Comparison of ENCODE assay signal across 22 mouse cellular contexts in the genomic region with DNA sequence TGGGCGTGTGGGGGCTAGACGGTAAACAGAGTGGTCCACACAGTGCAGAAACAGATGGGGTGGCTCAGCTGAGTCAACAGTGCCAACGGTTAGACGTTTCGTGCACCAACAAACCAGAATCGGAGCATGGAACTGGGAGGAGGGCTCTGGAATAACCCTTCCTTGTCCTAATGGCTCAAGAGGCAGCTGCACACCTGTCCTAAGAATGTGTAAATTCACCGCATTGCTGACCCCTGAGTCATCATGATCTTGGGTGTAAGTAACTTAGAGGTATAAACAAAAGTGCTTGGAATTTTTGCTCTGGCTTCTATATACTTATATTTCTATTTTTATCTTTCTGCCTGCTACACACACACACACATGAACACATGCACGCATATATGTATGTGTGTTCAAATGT. TPM values are rescaled to one million over a fixed set of nuclear protein-coding genes. Genes with fewer than 3 reads are reported as not detected.
A peak's percentile ranks its signal among the peaks of the same experiment; 100 is the strongest.
DNase-seq lines count a peak whose midpoint lies in the region; ATAC-seq and TF ChIP-seq lines count a peak whose summit lies in the region.
"Had no signal": no experiment of that assay in that cellular context is flagged by ENCODE, and none has a peak within 500 bp of the region (broad histone marks: within the 10 kb centered on the region; RNA-seq: fewer than 3 reads in every experiment).

No protein-coding gene starts in this region.

- peaks cover 37% of the 10 kb centered on the region for H3K36me3 ChIP-seq in kidney, embryonic 15.5 days
- peaks cover 14% of the 10 kb centered on the region; the same call in 1 of the 2 replicates for H3K36me3 ChIP-seq in kidney, embryonic 14.5 days (ENCODE audit: control insufficient read depth, insufficient read depth, low read length)
- H3K36me3 ChIP-seq in lung, embryonic 15.5 days = peaks cover 11% of the 10 kb centered on the region
- H3K36me3 ChIP-seq in ES-Bruce4 (ENCODE audit: control insufficient read depth, insufficient read depth, low read length, poor library complexity, severe bottlenecking) = 0 out of 2 replicates have a peak, but pooled peaks cover 1% of the 10 kb centered on the region
- peaks cover 11% of the 10 kb centered on the region for H3K36me3 ChIP-seq in stomach, embryonic 14.5 days (ENCODE audit: control insufficient read depth, insufficient read depth, low read length)
- 0 out of 2 replicates have a peak, but pooled peaks cover 7% of the 10 kb centered on the region for H3K36me3 ChIP-seq in intestine, embryonic 15.5 days
- H3K36me3 ChIP-seq: forebrain, embryonic 15.5 days had no signal

- WGBS in kidney, embryonic 15.5 days = 67% methylated on average over 8 of the region's 8 CpGs
- WGBS in kidney, embryonic 14.5 days = 69% methylated on average over 8 of the region's 8 CpGs
- WGBS in lung, embryonic 15.5 days = 52% methylated on average over 8 of the region's 8 CpGs
- WGBS in stomach, embryonic 14.5 days = 42% methylated on average over 8 of the region's 8 CpGs
- WGBS in intestine, embryonic 15.5 days = 56% methylated on average over 8 of the region's 8 CpGs

- H3K4me3 ChIP-seq in kidney, embryonic 15.5 days (replicated peaks) = no peak overlapping the region
- H3K4me3 ChIP-seq in kidney, embryonic 14.5 days (ENCODE audit: low read length) = no peak overlapping the region
- no peak overlapping the region for H3K4me3 ChIP-seq in lung, embryonic 15.5 days
- no peak overlapping the region for H3K4me3 ChIP-seq in ES-Bruce4 (ENCODE audit: low read depth, low read length)
- no peak overlapping the region for H3K4me3 ChIP-seq in stomach, embryonic 14.5 days (ENCODE audit: low read depth, low read length)
- no peak overlapping the region for H3K4me3 ChIP-seq in intestine, embryonic 15.5 days (replicated peaks)
- H3K4me3 ChIP-seq: embryonic facial prominence, embryonic 12.5 days; forebrain, embryonic 15.5 days; heart, embryonic 13.5 days; hindbrain, embryonic 12.5 days had no signal

- no peak overlapping the region for H3K4me2 ChIP-seq in kidney, embryonic 15.5 days
- H3K4me2 ChIP-seq in kidney, embryonic 14.5 days (replicated peaks; ENCODE audit: low read depth, low read length) = no peak overlapping the region
- H3K4me2 ChIP-seq in lung, embryonic 15.5 days = no peak overlapping the region
- H3K4me2 ChIP-seq in stomach, embryonic 14.5 days (replicated peaks; ENCODE audit: low read depth, low read length) = no peak overlapping the region
- H3K4me2 ChIP-seq in intestine, embryonic 15.5 days (replicated peaks) = no peak overlapping the region
- H3K4me2 ChIP-seq: embryonic facial prominence, embryonic 12.5 days; forebrain, embryonic 15.5 days; heart, embryonic 13.5 days; hindbrain, embryonic 12.5 days had no signal

- H3K4me1 ChIP-seq in kidney, embryonic 15.5 days = peaks cover 56% of the 10 kb centered on the region
- H3K4me1 ChIP-seq in kidney, embryonic 14.5 days (ENCODE audit: control insufficient read depth, insufficient read depth, low read length) = peaks cover 42% of the 10 kb centered on the region
- H3K4me1 ChIP-seq in lung, embryonic 15.5 days = peaks cover 58% of the 10 kb centered on the region
- peaks cover 7% of the 10 kb centered on the region for H3K4me1 ChIP-seq in ES-Bruce4 (ENCODE audit: control insufficient read depth, insufficient read depth, low read length)
- H3K4me1 ChIP-seq in stomach, embryonic 14.5 days (ENCODE audit: control insufficient read depth, insufficient read depth, low read length) = peaks cover 52% of the 10 kb centered on the region
- H3K4me1 ChIP-seq in intestine, embryonic 15.5 days (replicated peaks) = peaks cover 32% of the 10 kb centered on the region

- H3K27me3 ChIP-seq in kidney, embryonic 15.5 days = no peaks in the 10 kb centered on the region
- H3K27me3 ChIP-seq in kidney, embryonic 14.5 days (ENCODE audit: control insufficient read depth, insufficient read depth, low read length) = no peaks in the 10 kb centered on the region
- H3K27me3 ChIP-seq in lung, embryonic 15.5 days = no peaks in the 10 kb centered on the region
- H3K27me3 ChIP-seq in ES-Bruce4 (ENCODE audit: control insufficient read depth, insufficient read depth, low read length, poor library complexity, severe bottlenecking) = no peaks in the 10 kb centered on the region
- no peaks in the 10 kb centered on the region for H3K27me3 ChIP-seq in stomach, embryonic 14.5 days (ENCODE audit: control insufficient read depth, insufficient read depth, low read length)
- no peaks in the 10 kb centered on the region for H3K27me3 ChIP-seq in intestine, embryonic 15.5 days (replicated peaks)
- H3K27me3 ChIP-seq: CH12.LX; embryonic facial prominence, embryonic 12.5 days; forebrain, embryonic 15.5 days; heart, embryonic 13.5 days; hindbrain, embryonic 12.5 days had no signal

- ATAC-seq in kidney, embryonic 15.5 days (replicated peaks; ENCODE audit: low FRiP score) = no peak
- ATAC-seq in kidney, embryonic 14.5 days (ENCODE audit: low FRiP score, low TSS enrichment) = no peak
- 0 out of 2 replicates have a peak, but pooled peaks have one; percentile 5 for ATAC-seq in lung, embryonic 15.5 days (ENCODE audit: borderline replicate concordance, extremely low read depth, low FRiP score, low TSS enrichment)
- no peak for ATAC-seq in stomach, embryonic 14.5 days (ENCODE audit: insufficient number of reproducible peaks, insufficient read depth, low FRiP score, low read depth)
- ATAC-seq in intestine, embryonic 15.5 days = no peak
- ATAC-seq: activated CD4-positive, CD25-positive, alpha-beta regulatory T cell, adult 4 months; forebrain, embryonic 15.5 days; hindbrain, postnatal 0 days had no signal

- no peak for TF ChIP-seq CTCF in ES-Bruce4 (IDR thresholded peaks at IDR 0.05; ENCODE audit: low read depth, low read length)

- no peak for DNase-seq in lung, postnatal 14 days
- DNase-seq in adrenal gland, postnatal 25 days = no peak
- DNase-seq: adrenal gland, postnatal 14 days; cerebellum, adult 18-20 months; cerebellum, postnatal 10 days; embryo, embryonic 11 days; gastrocnemius, postnatal 36 days; heart, adult 11 months; heart, postnatal 4 days had no signal

- TF ChIP-seq EP300 in ES-Bruce4 (IDR thresholded peaks at IDR 0.05; ENCODE audit: insufficient read depth, low read depth, low read length) = 0 out of 2 replicates have a peak, but pooled peaks have one; percentile 63

- 0 out of 2 replicates have a peak overlapping the region, but pooled peaks have one; percentile 45 for H3K27ac ChIP-seq in kidney, embryonic 15.5 days
- H3K27ac ChIP-seq in kidney, embryonic 14.5 days (ENCODE audit: low read depth, low read length) = no peak overlapping the region
- peak overlapping the region; percentile 63 for H3K27ac ChIP-seq in lung, embryonic 15.5 days
- H3K27ac ChIP-seq in ES-Bruce4 (ENCODE audit: insufficient read depth, low read length) = no peak overlapping the region
- H3K27ac ChIP-seq in stomach, embryonic 14.5 days (ENCODE audit: low read length) = peak overlapping the region; percentile 63; the same call in 1 of the 2 replicates
- H3K27ac ChIP-seq in intestine, embryonic 15.5 days = no peak overlapping the region
- H3K27ac ChIP-seq: embryonic facial prominence, embryonic 12.5 days; forebrain, embryonic 15.5 days; hindbrain, embryonic 12.5 days; hindbrain, postnatal 0 days had no signal

- no peak for TF ChIP-seq POLR2A in ES-Bruce4 (IDR thresholded peaks at IDR 0.05; ENCODE audit: insufficient read depth, low read length)

- no peaks in the 10 kb centered on the region for H3K9me3 ChIP-seq in kidney, embryonic 15.5 days (replicated peaks)
- H3K9me3 ChIP-seq in kidney, embryonic 14.5 days (ENCODE audit: control insufficient read depth, low read length) = no peaks in the 10 kb centered on the region
- H3K9me3 ChIP-seq in lung, embryonic 15.5 days = no peaks in the 10 kb centered on the region
- no peaks in the 10 kb centered on the region for H3K9me3 ChIP-seq in ES-Bruce4 (replicated peaks; ENCODE audit: control insufficient read depth, insufficient read depth, low read length, poor library complexity, severe bottlenecking)
- H3K9me3 ChIP-seq in stomach, embryonic 14.5 days (ENCODE audit: control insufficient read depth, low read depth, low read length) = no peaks in the 10 kb centered on the region
- H3K9me3 ChIP-seq in intestine, embryonic 15.5 days = no peaks in the 10 kb centered on the region
- H3K9me3 ChIP-seq: embryonic facial prominence, embryonic 12.5 days; forebrain, embryonic 15.5 days; heart, embryonic 13.5 days; hindbrain, embryonic 12.5 days had no signal

- no peak overlapping the region for H3K9ac ChIP-seq in kidney, embryonic 15.5 days
- no peak overlapping the region for H3K9ac ChIP-seq in kidney, embryonic 14.5 days (ENCODE audit: low read depth, low read length)
- H3K9ac ChIP-seq in lung, embryonic 15.5 days = no peak overlapping the region
- no peak overlapping the region for H3K9ac ChIP-seq in ES-Bruce4 (ENCODE audit: low read depth, poor library complexity, severe bottlenecking)
- no peak overlapping the region for H3K9ac ChIP-seq in stomach, embryonic 14.5 days (replicated peaks; ENCODE audit: low read depth, low read length)
- no peak overlapping the region for H3K9ac ChIP-seq in intestine, embryonic 15.5 days
- H3K9ac ChIP-seq: embryonic facial prominence, embryonic 12.5 days; forebrain, embryonic 15.5 days; heart, embryonic 13.5 days; hindbrain, embryonic 12.5 days had no signal

RNA-seq across cellular contexts. Expression of a gene that starts 19.2 kb away (rescaled TPM):
- 21.8 and 22.9 TPM in 2 replicates for polyA plus RNA-seq in kidney, embryonic 15.5 days (2015; fragmentation: Nextera tagmentation; extraction: Ambion mirVana)
- 7.8 and 17.2 TPM in 2 replicates for polyA plus RNA-seq in kidney, embryonic 14.5 days (2014; fragmentation: Nextera tagmentation; extraction: Ambion mirVana)
- polyA plus RNA-seq in lung, embryonic 15.5 days (2015; fragmentation: Nextera tagmentation; extraction: Ambion mirVana) = 18.1 and 18.4 TPM in 2 replicates
- 27.8 and 30.2 TPM in 2 replicates for polyA plus RNA-seq in ES-Bruce4 (2011; ENCODE audit: insufficient read depth, insufficient read length, low read depth, missing spikeins)
- polyA plus RNA-seq in stomach, embryonic 14.5 days (2014; fragmentation: Nextera tagmentation; extraction: Ambion mirVana) = 16.1 and 17.4 TPM in 2 replicates
- 10.4 and 11.7 TPM in 2 replicates for polyA plus RNA-seq in intestine, embryonic 15.5 days (2015; fragmentation: Nextera tagmentation; extraction: Ambion mirVana)
- 17.6 and 23.1 TPM in 2 replicates for total RNA-seq in adrenal gland, postnatal 25 days (2021)

Comparison
In these comparisons a context has a peak if more than half of its experiments do, and no peak if none do; other contexts are left out.
1. H3K27ac ChIP-seq: peak in kidney, embryonic 15.5 days (single experiment), lung, embryonic 15.5 days (single experiment) and stomach, embryonic 14.5 days (single experiment); none in kidney, embryonic 14.5 days (single experiment), ES-Bruce4 (single experiment) and intestine, embryonic 15.5 days (single experiment).